ENCODE assay signal across 18 mouse cellular contexts in genomic region chr2:136308743-136309142, GRCm38 (mm10).
A peak's percentile ranks its signal among the peaks of the same experiment; 100 is the strongest.
DNase-seq lines count a peak whose midpoint lies in the region; ATAC-seq lines count a peak whose summit lies in the region.
"Had no signal": no experiment of that assay in that cellular context is flagged by ENCODE, and none has a peak within 500 bp of the region (broad histone marks: within the 10 kb centered on the region; RNA-seq: fewer than 3 reads in every experiment).

No protein-coding gene starts in this region.

- H3K4me1 ChIP-seq in hindbrain, embryonic 11.5 days (replicated peaks; ENCODE audit: control insufficient read depth, insufficient read depth, low read length) = no peaks in the 10 kb centered on the region
- no peaks in the 10 kb centered on the region for H3K4me1 ChIP-seq in hindbrain, embryonic 10.5 days (replicated peaks)
- H3K4me1 ChIP-seq in midbrain, embryonic 12.5 days = peaks cover 3% of the 10 kb centered on the region; the same call in 1 of the 2 replicates
- H3K4me1 ChIP-seq in midbrain, embryonic 10.5 days = no peaks in the 10 kb centered on the region
- H3K4me1 ChIP-seq in forebrain, embryonic 14.5 days (ENCODE audit: control insufficient read depth, insufficient read depth, low read length) = no peaks in the 10 kb centered on the region
- H3K4me1 ChIP-seq in hindbrain, embryonic 16.5 days (ENCODE audit: control insufficient read depth, insufficient read depth, low read depth, low read length) = no peaks in the 10 kb centered on the region
- H3K4me1 ChIP-seq: heart, embryonic 10.5 days had no signal

- no peak overlapping the region for H3K9ac ChIP-seq in hindbrain, embryonic 11.5 days (ENCODE audit: low read depth, low read length)
- no peak overlapping the region for H3K9ac ChIP-seq in midbrain, embryonic 12.5 days (replicated peaks)
- no peak overlapping the region for H3K9ac ChIP-seq in forebrain, embryonic 14.5 days (ENCODE audit: low read length)
- H3K9ac ChIP-seq in hindbrain, embryonic 16.5 days (ENCODE audit: low read depth, low read length) = no peak overlapping the region
- H3K9ac ChIP-seq: hindbrain, embryonic 15.5 days had no signal

- H3K9me3 ChIP-seq in hindbrain, embryonic 11.5 days (ENCODE audit: control insufficient read depth, low read length) = no peaks in the 10 kb centered on the region
- H3K9me3 ChIP-seq in hindbrain, embryonic 10.5 days = no peaks in the 10 kb centered on the region
- H3K9me3 ChIP-seq in midbrain, embryonic 12.5 days = no peaks in the 10 kb centered on the region
- H3K9me3 ChIP-seq in midbrain, embryonic 10.5 days (replicated peaks) = no peaks in the 10 kb centered on the region
- H3K9me3 ChIP-seq in forebrain, embryonic 14.5 days (replicated peaks; ENCODE audit: control insufficient read depth, low read length) = no peaks in the 10 kb centered on the region
- H3K9me3 ChIP-seq in hindbrain, embryonic 16.5 days (ENCODE audit: control insufficient read depth, low read length) = no peaks in the 10 kb centered on the region
- H3K9me3 ChIP-seq: heart, embryonic 10.5 days; hindbrain, embryonic 15.5 days had no signal

- peak; percentile 61; the same call in 1 of the 2 replicates for ATAC-seq in hindbrain, embryonic 11.5 days (ENCODE audit: low FRiP score)
- ATAC-seq in midbrain, embryonic 12.5 days (ENCODE audit: low FRiP score, low read depth) = peak; percentile 49; the same call in 1 of the 2 replicates
- no peak for ATAC-seq in forebrain, embryonic 14.5 days
- ATAC-seq in hindbrain, embryonic 16.5 days = peak; percentile 24; the same call in 1 of the 2 replicates
- no peak for ATAC-seq in activated CD4-positive, CD25-positive, alpha-beta regulatory T cell, adult 4 months

- H3K4me2 ChIP-seq in hindbrain, embryonic 11.5 days (replicated peaks; ENCODE audit: low read depth, low read length) = no peak overlapping the region
- no peak overlapping the region for H3K4me2 ChIP-seq in midbrain, embryonic 12.5 days (replicated peaks)
- H3K4me2 ChIP-seq in forebrain, embryonic 14.5 days (ENCODE audit: low read length) = no peak overlapping the region
- H3K4me2 ChIP-seq in hindbrain, embryonic 16.5 days (ENCODE audit: low read length) = no peak overlapping the region
- H3K4me2 ChIP-seq: hindbrain, embryonic 15.5 days; liver, embryonic 11.5 days had no signal

- H3K36me3 ChIP-seq in hindbrain, embryonic 11.5 days (ENCODE audit: control insufficient read depth, insufficient read depth, low read length) = no peaks in the 10 kb centered on the region
- no peaks in the 10 kb centered on the region for H3K36me3 ChIP-seq in hindbrain, embryonic 10.5 days
- no peaks in the 10 kb centered on the region for H3K36me3 ChIP-seq in midbrain, embryonic 12.5 days
- no peaks in the 10 kb centered on the region for H3K36me3 ChIP-seq in midbrain, embryonic 10.5 days
- no peaks in the 10 kb centered on the region for H3K36me3 ChIP-seq in forebrain, embryonic 14.5 days (ENCODE audit: control insufficient read depth, insufficient read depth, low read length)
- no peaks in the 10 kb centered on the region for H3K36me3 ChIP-seq in hindbrain, embryonic 16.5 days (ENCODE audit: control insufficient read depth, insufficient read depth, low read length)
- H3K36me3 ChIP-seq: heart, embryonic 10.5 days; hindbrain, embryonic 15.5 days had no signal

- DNase-seq in hindbrain, embryonic 11.5 days (ENCODE audit: low spot score) = no peak
- DNase-seq in hindbrain, embryonic 10.5 days (ENCODE audit: low spot score) = no peak
- DNase-seq in midbrain, embryonic 10.5 days (ENCODE audit: low spot score) = no peak
- DNase-seq in forebrain, embryonic 14.5 days (ENCODE audit: low spot score) = no peak
- DNase-seq: adrenal gland, postnatal 10 days; cerebellum, adult 11-12 months; embryo, embryonic 11 days; kidney, adult 11 months; kidney, postnatal 14 days; lung, adult 2 months; lung, postnatal 36 days; thymus, postnatal 36 days had no signal

- WGBS in hindbrain, embryonic 11.5 days = 75% methylated on average over 4 of the region's 4 CpGs
- WGBS in hindbrain, embryonic 10.5 days = 77% methylated on average over 4 of the region's 4 CpGs
- WGBS in midbrain, embryonic 12.5 days = 71% methylated on average over 4 of the region's 4 CpGs
- 84% methylated on average over 4 of the region's 4 CpGs for WGBS in midbrain, embryonic 10.5 days
- 82% methylated on average over 4 of the region's 4 CpGs for WGBS in forebrain, embryonic 14.5 days
- WGBS in hindbrain, embryonic 16.5 days = 60% methylated on average over 4 of the region's 4 CpGs

- no peak overlapping the region for H3K27ac ChIP-seq in hindbrain, embryonic 11.5 days (ENCODE audit: low read depth, low read length)
- H3K27ac ChIP-seq in hindbrain, embryonic 10.5 days = no peak overlapping the region
- H3K27ac ChIP-seq in midbrain, embryonic 12.5 days (replicated peaks) = peak overlapping the region; percentile 56
- H3K27ac ChIP-seq in midbrain, embryonic 10.5 days (replicated peaks) = no peak overlapping the region
- peak overlapping the region; percentile 14; the same call in 1 of the 2 replicates for H3K27ac ChIP-seq in forebrain, embryonic 14.5 days (ENCODE audit: low read depth, low read length)
- no peak overlapping the region for H3K27ac ChIP-seq in hindbrain, embryonic 16.5 days (ENCODE audit: low read depth, low read length)
- H3K27ac ChIP-seq: heart, embryonic 10.5 days; hindbrain, embryonic 15.5 days had no signal

- H3K27me3 ChIP-seq in hindbrain, embryonic 11.5 days (ENCODE audit: control insufficient read depth, insufficient read depth, low read length) = no peaks in the 10 kb centered on the region
- H3K27me3 ChIP-seq in hindbrain, embryonic 10.5 days (ENCODE audit: insufficient read depth, poor library complexity, severe bottlenecking) = no peaks in the 10 kb centered on the region
- H3K27me3 ChIP-seq in midbrain, embryonic 12.5 days = no peaks in the 10 kb centered on the region
- no peaks in the 10 kb centered on the region for H3K27me3 ChIP-seq in midbrain, embryonic 10.5 days (ENCODE audit: low read depth, poor library complexity, severe bottlenecking)
- no peaks in the 10 kb centered on the region for H3K27me3 ChIP-seq in forebrain, embryonic 14.5 days (replicated peaks; ENCODE audit: control insufficient read depth, insufficient read depth, low read length)
- H3K27me3 ChIP-seq in hindbrain, embryonic 16.5 days (replicated peaks; ENCODE audit: control insufficient read depth, insufficient read depth, low read length) = no peaks in the 10 kb centered on the region
- H3K27me3 ChIP-seq: hindbrain, embryonic 15.5 days had no signal

- H3K4me3 ChIP-seq in hindbrain, embryonic 11.5 days (ENCODE audit: low read depth, low read length) = no peak overlapping the region
- no peak overlapping the region for H3K4me3 ChIP-seq in hindbrain, embryonic 10.5 days
- no peak overlapping the region for H3K4me3 ChIP-seq in midbrain, embryonic 12.5 days
- H3K4me3 ChIP-seq in midbrain, embryonic 10.5 days = no peak overlapping the region
- no peak overlapping the region for H3K4me3 ChIP-seq in forebrain, embryonic 14.5 days (ENCODE audit: low read depth, low read length)
- H3K4me3 ChIP-seq in hindbrain, embryonic 16.5 days (ENCODE audit: low read length) = no peak overlapping the region
- H3K4me3 ChIP-seq: heart, embryonic 10.5 days; hindbrain, embryonic 15.5 days had no signal

Comparison
In these comparisons a context has a peak if more than half of its experiments do, and no peak if none do; other contexts are left out.
1. H3K27ac ChIP-seq: peak in midbrain, embryonic 12.5 days (single experiment) and forebrain, embryonic 14.5 days (single experiment); none in hindbrain, embryonic 11.5 days (single experiment), hindbrain, embryonic 10.5 days (single experiment), midbrain, embryonic 10.5 days (single experiment) and hindbrain, embryonic 16.5 days (single experiment).
2. ATAC-seq: peak in hindbrain, embryonic 11.5 days (single experiment), midbrain, embryonic 12.5 days (single experiment) and hindbrain, embryonic 16.5 days (single experiment); none in forebrain, embryonic 14.5 days (single experiment) and activated CD4-positive, CD25-positive, alpha-beta regulatory T cell, adult 4 months (single experiment).